Mouse (Mus musculus) liver, embryonic 14.5 days (tissue): ENCODE data around the gene Scrt2. TPM values are rescaled to one million over a fixed set of nuclear protein-coding genes. Genes with fewer than 3 reads are reported as not detected.

Source experiments
- ATAC-seq: fragments of 200-750 bp; cut with Nextera tagmentation; 2 replicates; pipeline ENCODE4 v1.8.0; 2017; ENCODE audit warnings: moderate number of reproducible peaks, mild to moderate bottlenecking, moderate library complexity; ENCODE audit not compliant: insufficient read depth
- DNase-seq, 3 experiments: peaks; one replicate each; pipeline ENCODE4 v3.0.0-alpha.2; 2012 to 2013; ENCODE audit warnings: low read depth in 3 of 3, low spot score in 3 of 3
- H3K27ac ChIP-seq: fragments of 300-500 bp; sonication (generic); 2 replicates; pipeline ENCODE4 v1.5.1; 2014; ENCODE audit warnings: moderate library complexity, mild to moderate bottlenecking, control low read depth, inconsistent platforms
- H3K27me3 ChIP-seq: fragments of 300-500 bp; sonication (generic); 2 replicates; pipeline ENCODE4 v1.6.1; 2014; ENCODE audit warnings: mild to moderate bottlenecking, low read length, moderate library complexity; ENCODE audit not compliant: control insufficient read depth, insufficient read depth
- H3K36me3 ChIP-seq: fragments of 300-500 bp; sonication (generic); replicated peaks from 2 replicates; pipeline ENCODE4 v1.6.1; 2014; ENCODE audit warnings: low read depth; ENCODE audit not compliant: control insufficient read depth, insufficient read depth
- H3K4me1 ChIP-seq, 2 experiments: fragments of 200-500 bp in 1 of 2; fragments of 300-500 bp in 1 of 2; sonication (generic) in 1 of 2; replicated peaks; 2 replicates each; pipeline ENCODE4 v1.6.1; 2012 to 2014; ENCODE audit warnings: antibody characterized with exemption in 1 of 2, inconsistent platforms in 1 of 2, low read length in 1 of 2; ENCODE audit not compliant: control insufficient read depth in 2 of 2, insufficient read depth in 2 of 2
- H3K4me2 ChIP-seq: fragments of 300-500 bp; sonication (generic); 2 replicates; pipeline ENCODE4 v1.6.1; 2014; ENCODE audit warnings: low read depth, mild to moderate bottlenecking, control low read depth, moderate library complexity
- H3K4me3 ChIP-seq, 2 experiments: fragments of 200-500 bp in 1 of 2; fragments of 300-500 bp in 1 of 2; sonication (generic) in 1 of 2; 2 replicates each; pipeline ENCODE4 v1.5.1; 2012 to 2014; ENCODE audit warnings: low read depth in 2 of 2, low read length in 2 of 2, mild to moderate bottlenecking in 2 of 2, control low read depth in 1 of 2, inconsistent platforms in 1 of 2, moderate library complexity in 1 of 2; ENCODE audit not compliant: insufficient read depth in 1 of 2
- H3K9ac ChIP-seq: fragments of 300-500 bp; sonication (generic); replicated peaks from 2 replicates; pipeline ENCODE4 v1.6.1; 2014; ENCODE audit warnings: mild to moderate bottlenecking, control low read depth, moderate library complexity
- H3K9me3 ChIP-seq: fragments of 300-500 bp; sonication (generic); 2 replicates; pipeline ENCODE4 v1.6.1; 2016; ENCODE audit warnings: low read length, mixed read lengths; ENCODE audit not compliant: control insufficient read depth
- CTCF ChIP-seq: IDR thresholded peaks from 2 replicates; pipeline ENCODE4 v1.5.1; 2016; ENCODE audit warnings: antibody characterized with exemption, low read depth, control low read depth
- EP300 ChIP-seq: IDR thresholded peaks from 2 replicates; pipeline ENCODE4 v1.6.1; 2016; ENCODE audit warnings: antibody characterized with exemption, low read depth
- WGBS: fragments of 180-500 bp; shearing (Covaris S2); extraction: QIAGEN DNeasy Blood & Tissue Kit; methylation state at CpG from one replicate; pipeline ENCODE4 v1.1.7; 2014; ENCODE audit not compliant: insufficient replicate concordance; 5-methylcytosine and 5-hydroxymethylcytosine counted together
- polyA plus RNA-seq, 2 experiments: library from polyadenylated mRNA; depleted of rRNA in 1 of 2; stranded (reverse) in 1 of 2; unstranded in 1 of 2; fragments of >200 nt; fragmentation: Nextera tagmentation in 1 of 2; extraction: Ambion mirVana in 1 of 2; gene quantifications; 2 replicates each; pipeline versions ENCODE4 v1.2.1 to v1.2.3; 2012 to 2014

The Scrt2 gene
- polyA plus RNA-seq, 2 experiments = 0.01 TPM; not detected in 1

DNA sequence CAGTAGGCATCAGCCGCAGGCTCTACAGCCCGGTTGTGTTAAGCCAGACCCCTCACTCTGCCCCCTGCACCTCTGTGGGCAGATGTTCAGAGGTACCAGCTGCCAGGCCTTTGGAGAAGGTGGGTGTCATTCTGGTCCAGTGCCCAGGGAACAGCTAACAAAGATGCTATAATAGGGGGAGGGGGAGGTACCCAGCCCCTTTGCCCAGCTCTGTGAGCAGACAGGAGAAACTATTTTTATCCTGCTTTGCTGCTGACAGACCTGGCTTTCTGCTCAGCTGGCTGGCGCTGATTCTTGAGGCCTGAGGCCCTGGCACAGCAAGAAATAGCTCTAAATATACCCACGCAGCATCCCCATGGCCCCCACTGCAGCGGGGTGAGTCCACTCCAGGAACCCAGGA, 5.8 kb downstream of the Scrt2 start:
- H3K27me3 ChIP-seq = peaks cover 34% of the 10 kb centered on the region
- no peaks in the 10 kb centered on the region for H3K36me3 ChIP-seq
- no peak for DNase-seq
- no peaks in the 10 kb centered on the region for H3K9me3 ChIP-seq
- no peak overlapping the region for H3K27ac ChIP-seq
- H3K4me3 ChIP-seq = no peak overlapping the region
- 52% methylated on average over 5 of the region's 5 CpGs for WGBS
- H3K9ac ChIP-seq = no peak overlapping the region
- no peak overlapping the region for H3K4me2 ChIP-seq
- no peak for TF ChIP-seq CTCF
- TF ChIP-seq EP300 = no peak
- no peak for ATAC-seq
- no peaks in the 10 kb centered on the region for H3K4me1 ChIP-seq

DNA sequence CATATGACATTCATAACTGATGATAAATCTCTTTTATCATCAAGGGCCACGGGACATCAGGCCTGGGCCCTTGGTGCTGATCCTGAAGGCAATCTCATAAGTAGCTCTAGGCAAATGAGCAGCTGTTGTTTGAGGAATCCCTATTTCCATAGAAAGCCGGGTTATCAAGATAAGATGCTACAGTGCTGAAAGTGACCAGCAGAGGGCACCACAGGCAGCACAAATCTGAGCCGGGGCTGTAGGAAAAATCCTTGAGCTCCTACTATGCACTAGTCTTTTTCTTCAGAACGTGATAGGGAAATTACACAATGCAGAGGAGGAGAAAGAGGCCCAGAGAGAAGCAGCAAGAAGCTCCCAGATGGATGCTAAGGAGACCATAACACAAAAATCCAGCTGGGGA, 7.7 kb downstream of the Scrt2 start:
- Histone ChIP-seq H3K9ac (no peak overlapping the region), H3K9me3 (no peaks in the 10 kb centered on the region), H3K4me1 (no peaks in the 10 kb centered on the region), H3K4me3 (no peak overlapping the region), H3K27ac (no peak overlapping the region), H3K27me3 (peaks cover 34% of the 10 kb centered on the region), H3K36me3 (no peaks in the 10 kb centered on the region), H3K4me2 (no peak overlapping the region)
- ATAC-seq (no peak), DNase-seq (peak in 1 of 3 experiments; percentile 20)
- TF ChIP-seq EP300 (no peak), CTCF (peak; percentile 80)
- WGBS = 5% methylated on average over 4 of the region's 4 CpGs

DNA sequence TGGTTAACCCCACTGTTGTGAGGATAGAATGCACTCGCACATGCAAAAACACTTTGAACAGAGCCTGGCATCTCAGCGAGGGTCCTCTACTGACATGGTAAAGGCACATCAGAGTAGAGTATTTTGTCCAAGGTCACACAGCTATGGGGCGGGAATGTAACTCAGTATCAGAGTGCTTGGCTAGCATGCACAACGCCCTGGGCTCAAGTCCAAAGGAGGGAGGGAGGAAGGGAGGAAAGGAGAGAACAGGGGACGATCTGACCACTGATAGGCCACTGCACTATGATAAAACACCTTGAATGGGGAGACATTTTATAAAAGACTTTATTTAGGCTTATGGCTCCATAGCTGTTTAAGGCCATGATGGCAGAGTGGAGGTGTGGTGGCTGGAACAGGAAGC, 8.3 kb downstream of the Scrt2 start:
- no peak for ATAC-seq
- Histone ChIP-seq H3K4me2 (no peak overlapping the region), H3K4me3 (no peak overlapping the region), H3K27me3 (peaks cover 36% of the 10 kb centered on the region), H3K36me3 (no peaks in the 10 kb centered on the region), H3K27ac (no peak overlapping the region), H3K4me1 (no peaks in the 10 kb centered on the region), H3K9ac (no peak overlapping the region), H3K9me3 (no peaks in the 10 kb centered on the region)
- 53% methylated on average over 5 of the region's 5 CpGs for WGBS
- TF ChIP-seq EP300 (no peak), CTCF (no peak)
- DNase-seq = no peak

DNA sequence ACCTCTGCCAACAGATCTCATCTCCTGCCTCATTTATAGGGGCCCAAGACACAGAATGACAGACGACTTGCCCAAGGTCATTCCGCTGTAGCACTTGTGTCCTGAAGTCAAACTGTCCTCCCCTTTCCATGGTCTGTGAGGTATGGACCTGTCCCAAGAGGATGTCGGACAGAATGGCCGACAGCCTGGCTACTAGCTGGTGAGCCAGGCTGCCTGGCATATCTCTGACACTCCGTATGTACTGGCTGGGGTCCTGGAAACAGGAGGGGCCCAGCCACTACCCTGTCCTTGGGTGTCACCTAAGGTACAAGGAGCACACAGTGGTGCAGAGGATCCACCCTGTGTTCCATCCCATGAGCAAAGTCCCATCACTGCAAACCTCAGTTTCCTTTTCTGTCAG, 9.2 kb downstream of the Scrt2 start:
- no peak for ATAC-seq
- TF ChIP-seq EP300 (no peak), CTCF (no peak)

DNA sequence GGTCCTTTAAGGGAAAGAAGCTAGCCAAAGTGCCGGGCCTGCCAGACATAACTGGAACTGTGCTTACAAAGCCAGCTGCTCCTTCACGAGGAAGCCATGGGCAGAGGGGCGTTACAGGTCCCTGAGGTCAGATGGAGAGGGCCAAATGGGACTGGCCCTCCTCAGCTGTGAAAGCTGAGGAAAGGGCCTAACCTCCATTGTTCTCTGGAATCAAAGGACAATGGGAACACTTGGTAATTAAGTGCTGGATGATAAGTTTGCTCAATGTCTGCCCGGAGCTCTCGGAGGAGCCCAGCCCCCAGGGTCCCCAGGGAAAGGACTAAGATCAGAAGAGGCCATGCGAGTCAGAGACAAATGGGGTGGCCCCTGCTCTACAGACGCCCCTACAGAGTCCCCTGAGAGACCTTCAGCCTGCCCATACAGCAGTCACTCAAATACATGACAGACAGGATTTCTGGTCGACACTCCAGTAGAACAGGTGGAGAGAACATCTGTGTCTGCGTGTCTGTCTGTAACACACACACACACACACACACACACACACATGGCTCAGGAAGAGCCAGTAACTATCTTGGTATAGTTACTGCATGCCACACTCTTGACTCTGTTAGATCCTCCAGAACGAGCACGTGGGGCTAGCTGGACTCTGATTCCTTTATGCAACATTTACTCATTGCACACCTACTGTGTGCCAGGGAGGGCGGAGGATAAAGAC, 10.2 kb downstream of the Scrt2 start:
- no peak overlapping the region for H3K9ac ChIP-seq
- H3K27me3 ChIP-seq = peaks cover 53% of the 10 kb centered on the region
- WGBS = 26% methylated on average over 12 of the region's 12 CpGs
- TF ChIP-seq EP300 (no peak), CTCF (no peak)
- no peak overlapping the region for H3K4me3 ChIP-seq
- no peak overlapping the region for H3K27ac ChIP-seq
- ATAC-seq (no peak), DNase-seq (no peak)
- H3K36me3 ChIP-seq = no peaks in the 10 kb centered on the region
- no peaks in the 10 kb centered on the region for H3K4me1 ChIP-seq
- H3K9me3 ChIP-seq = no peaks in the 10 kb centered on the region
- H3K4me2 ChIP-seq = no peak overlapping the region

More for the DNA sequence above, 9.2 kb downstream of the Scrt2 start:
- Histone ChIP-seq H3K36me3 (no peaks in the 10 kb centered on the region), H3K9ac (no peak overlapping the region), H3K4me1 (no peaks in the 10 kb centered on the region), H3K4me2 (no peak overlapping the region), H3K4me3 (no peak overlapping the region), H3K9me3 (no peaks in the 10 kb centered on the region), H3K27ac (no peak overlapping the region), H3K27me3 (peaks cover 45% of the 10 kb centered on the region)
- WGBS = 69% methylated on average over 5 of the region's 5 CpGs
- no peak for DNase-seq
